Mouse (Mus musculus) thymus, adult 2 months (tissue): ENCODE results near the gene Gm20388.

Experiments used
- CTCF ChIP-seq: fragments of 200-500 bp; IDR thresholded peaks from 2 replicates; pipeline ENCODE4 v1.5.1; 2012; ENCODE audit warnings: mild to moderate bottlenecking, control low read depth, low read length, moderate library complexity, borderline replicate concordance; ENCODE audit not compliant: control insufficient read depth, poor library complexity, insufficient read depth; ENCODE audit errors: extremely low read depth
- POLR2A ChIP-seq: fragments of 200-500 bp; IDR thresholded peaks from 2 replicates; pipeline ENCODE4 v1.6.1; 2012; ENCODE audit warnings: mild to moderate bottlenecking, low read length, control low read depth, moderate library complexity; ENCODE audit not compliant: control insufficient read depth, poor library complexity, insufficient read depth; ENCODE audit errors: extremely low read depth

- no peak for TF ChIP-seq CTCF
- no peak for TF ChIP-seq POLR2A
Measured at GRCm38 (mm10) chr8:122511552-122511951, 2600.9 kb downstream of the Gm20388 start.
